Mouse (Mus musculus) cerebellum, adult (tissue): ENCODE data around the gene Aaas.

ENCODE experiments used
- ATAC-seq: cut with Nextera tagmentation; 2 replicates; pipeline ENCODE4 v1.9.2; 2017; ENCODE audit warnings: mild to moderate bottlenecking, moderate library complexity, mixed read lengths; ENCODE audit not compliant: insufficient number of reproducible peaks, low FRiP score, low TSS enrichment

Aaas gene

GRCm38 (mm10) chr15:102350138-102350941 is at the start of gene Aaas:
Aaas (minus strand) TSS chr15:102350771.
- ATAC-seq: peak; percentile 87

- ATAC-seq: no peak
Observed at GRCm38 (mm10) chr15:102399229-102400221, 49.0 kb upstream of the Aaas start.

- no peak for ATAC-seq
Observed at GRCm38 (mm10) chr15:102398629-102399028, 48.1 kb upstream of the Aaas start.

- no peak for ATAC-seq
Observed at GRCm38 (mm10) chr15:102395061-102395460, 44.5 kb upstream of the Aaas start.

- ATAC-seq: no peak
Observed at GRCm38 (mm10) chr15:102393584-102394014, 43.0 kb upstream of the Aaas start.

- ATAC-seq: no peak
Observed at GRCm38 (mm10) chr15:102392520-102392919, 41.9 kb upstream of the Aaas start.

GRCm38 (mm10) chr15:102388942-102389341 is 38.4 kb upstream of the Aaas start:
- ATAC-seq: no peak

GRCm38 (mm10) chr15:102386640-102387039 is 36.1 kb upstream of the Aaas start:
- ATAC-seq: no peak

GRCm38 (mm10) chr15:102383671-102384070 is 33.1 kb upstream of the Aaas start:
- ATAC-seq: no peak

GRCm38 (mm10) chr15:102381575-102381974 is 31.0 kb upstream of the Aaas start:
- peak; percentile 66 for ATAC-seq

GRCm38 (mm10) chr15:102377810-102378262 is 27.3 kb upstream of the Aaas start:
- ATAC-seq: no peak

- ATAC-seq: no peak
Observed at GRCm38 (mm10) chr15:102377163-102377543, 26.6 kb upstream of the Aaas start.

GRCm38 (mm10) chr15:102376453-102377162 is 26.0 kb upstream of the Aaas start:
- ATAC-seq: 0 out of 2 replicates have a peak, but pooled peaks have one; percentile 26

- ATAC-seq: no peak
Observed at GRCm38 (mm10) chr15:102370727-102371126, 20.2 kb upstream of the Aaas start.

- no peak for ATAC-seq
Observed at GRCm38 (mm10) chr15:102369972-102370371, 19.4 kb upstream of the Aaas start.

- ATAC-seq: no peak
Observed at GRCm38 (mm10) chr15:102366733-102367344, 16.3 kb upstream of the Aaas start, which contains the start of gene Sp7. Sp7 (minus strand) TSS chr15:102367182.

GRCm38 (mm10) chr15:102366238-102366637 is 15.7 kb upstream of the Aaas start:
- no peak for ATAC-seq

GRCm38 (mm10) chr15:102364678-102365077 is 14.1 kb upstream of the Aaas start:
- no peak for ATAC-seq

- no peak for ATAC-seq
Observed at GRCm38 (mm10) chr15:102362648-102363047, 12.1 kb upstream of the Aaas start.

- no peak for ATAC-seq
Observed at GRCm38 (mm10) chr15:102358834-102359233, 8.3 kb upstream of the Aaas start.
